Mouse (Mus musculus): Measurements from ENCODE around the gene Rhbdf1.

Gene Rhbdf1

GRCm38 (mm10) chr11:32221951-32222409, at the start of gene Rhbdf1:
Gene Rhbdf1, minus strand, starts transcription at chr11:32222300.
- no peak for DNase-seq (ENCODE audit: low spot score in 2 of 2)

GRCm38 (mm10) chr11:32271178-32271577, 49.1 kb upstream of the Rhbdf1 start:
- DNase-seq (ENCODE audit: low spot score in 2 of 2) = no peak

DNA sequence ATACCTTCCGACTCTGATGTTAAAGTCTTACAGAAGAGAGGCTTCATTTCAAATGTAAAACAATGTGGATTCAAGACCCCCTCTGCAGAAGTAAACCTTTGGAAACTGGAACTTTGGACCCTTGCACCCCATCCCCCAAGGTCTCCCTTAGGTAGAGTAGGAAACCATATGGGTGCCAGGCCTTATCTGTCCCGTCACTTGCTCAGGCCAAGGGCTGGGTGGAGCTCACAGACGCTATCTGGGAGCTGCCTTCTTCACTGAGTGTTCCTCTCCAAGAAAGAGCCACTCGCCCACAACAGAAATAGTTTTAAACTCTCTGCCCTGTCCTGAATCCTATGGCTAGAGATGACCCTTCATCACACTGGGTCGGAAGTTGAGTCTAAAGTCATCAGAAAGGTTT, 46.9 kb upstream of the Rhbdf1 start:
- DNase-seq (ENCODE audit: low spot score in 2 of 2) = peak; percentile 59 to 75

GRCm38 (mm10) chr11:32267964-32268363, 45.9 kb upstream of the Rhbdf1 start:
- no peak for DNase-seq (ENCODE audit: low spot score in 2 of 2)

GRCm38 (mm10) chr11:32267188-32267884, 45.2 kb upstream of the Rhbdf1 start, which contains the start of gene Nprl3:
Gene Nprl3, minus strand, starts transcription at chr11:32267707.
- peak; percentile 95 to 96 for DNase-seq (ENCODE audit: low spot score in 2 of 2)

GRCm38 (mm10) chr11:32266776-32267175, 44.7 kb upstream of the Rhbdf1 start:
- DNase-seq (ENCODE audit: low spot score in 2 of 2) = no peak

DNA sequence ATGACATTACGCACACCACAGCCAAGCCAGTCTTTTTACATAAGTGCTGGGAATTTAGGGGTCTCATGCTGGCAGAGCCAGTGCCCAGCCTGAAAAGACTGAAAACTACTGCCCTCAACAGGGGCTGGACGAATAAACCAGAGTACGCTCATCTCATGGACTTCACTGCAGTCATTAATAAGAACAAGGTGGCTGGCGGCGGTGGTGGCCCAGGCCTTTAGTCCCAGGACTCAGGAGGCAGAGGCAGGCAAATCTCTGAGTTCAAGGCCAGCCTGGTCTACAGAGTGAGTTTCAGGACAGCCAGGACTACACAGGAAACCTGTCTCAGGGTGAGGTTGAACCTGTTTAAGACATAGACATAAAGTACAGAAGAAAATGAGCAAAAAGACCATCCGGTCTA, 44.1 kb upstream of the Rhbdf1 start:
- no peak for DNase-seq (ENCODE audit: low spot score in 2 of 2)

- peak; percentile 30 to 70 for DNase-seq (ENCODE audit: low spot score in 2 of 2)
Observed at GRCm38 (mm10) chr11:32265117-32265738, 43.1 kb upstream of the Rhbdf1 start.

DNA sequence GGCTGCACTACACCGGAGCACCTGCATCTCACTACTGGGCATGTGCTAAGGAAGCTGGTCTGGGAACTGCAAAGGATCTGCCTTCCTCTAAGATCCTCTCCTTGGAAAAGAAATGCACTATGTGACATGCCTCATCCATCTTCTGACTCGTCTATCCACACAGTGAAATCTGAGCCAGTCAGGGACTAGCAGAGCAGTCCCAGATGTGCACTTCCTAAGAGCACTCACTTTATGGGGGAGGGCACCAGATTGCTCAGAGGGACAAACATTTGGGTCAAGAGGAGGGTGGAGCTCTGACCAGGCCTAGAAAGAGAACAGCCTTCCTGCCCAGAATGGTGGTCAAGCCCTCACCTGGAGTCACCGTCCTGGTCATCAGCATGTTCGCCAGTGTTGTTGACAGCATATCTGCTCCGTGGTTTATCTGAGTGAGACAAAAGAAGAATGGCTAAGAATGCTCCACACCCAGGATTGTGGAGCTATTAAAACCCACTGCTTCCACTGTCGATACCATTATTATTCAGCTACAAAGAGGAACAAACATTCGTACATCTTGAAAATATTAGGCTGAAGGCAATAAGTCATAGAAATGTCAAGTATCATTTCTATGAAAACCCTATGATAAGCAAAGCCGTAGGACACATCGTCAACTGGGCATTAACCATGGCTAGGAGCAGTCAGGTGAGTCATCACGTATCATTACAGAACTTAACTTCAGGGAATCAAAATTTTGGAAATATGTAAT, 40.7 kb upstream of the Rhbdf1 start:
- no peak for DNase-seq (ENCODE audit: low spot score in 2 of 2)

DNA sequence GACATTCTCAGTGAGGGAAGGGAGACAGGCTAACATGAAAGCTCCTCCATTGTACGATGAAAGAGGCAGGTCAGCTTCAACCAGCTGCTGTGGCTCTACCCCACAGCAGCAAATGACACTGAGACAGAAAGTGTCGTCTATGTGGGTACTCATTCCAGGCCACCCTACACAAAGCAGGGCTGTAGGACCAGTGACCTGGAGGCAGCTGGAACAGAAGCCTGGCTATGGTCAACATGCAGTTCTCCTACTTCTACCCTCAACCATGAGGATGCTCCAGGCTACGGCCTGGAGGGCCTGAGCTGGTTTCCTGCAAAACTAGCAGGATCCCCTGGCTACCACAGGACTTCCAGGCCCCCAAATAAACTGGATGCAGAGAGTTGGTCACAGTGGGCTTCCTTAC, 34.5 kb upstream of the Rhbdf1 start:
- DNase-seq (ENCODE audit: low spot score in 2 of 2) = no peak

DNA sequence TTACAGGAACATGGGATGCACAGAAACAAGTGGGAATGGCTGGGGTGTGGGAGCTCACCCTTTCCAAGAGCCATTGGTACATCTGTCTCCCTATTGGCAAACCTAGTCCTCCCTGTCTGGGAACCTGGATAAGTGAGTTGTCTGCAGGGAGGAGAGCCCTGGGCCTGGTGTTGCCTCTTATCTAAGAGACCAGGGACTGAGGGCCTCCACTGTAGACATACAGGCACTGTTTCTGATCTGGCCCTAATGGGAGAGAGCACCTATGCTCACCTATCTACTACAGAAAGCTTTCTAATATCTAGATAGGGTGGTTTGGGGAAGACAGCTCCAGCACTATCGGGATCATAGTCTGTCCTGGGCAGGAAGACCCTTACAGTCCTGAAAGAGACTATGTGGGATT, 34.0 kb upstream of the Rhbdf1 start:
- DNase-seq (ENCODE audit: low spot score in 2 of 2) = peak; percentile 55 to 76

GRCm38 (mm10) chr11:32253121-32253520, 31.0 kb upstream of the Rhbdf1 start:
- no peak for DNase-seq (ENCODE audit: low spot score in 2 of 2)

- DNase-seq (ENCODE audit: low spot score in 2 of 2) = peak; percentile 70 to 85
Observed at GRCm38 (mm10) chr11:32250880-32251763, 29.0 kb upstream of the Rhbdf1 start.

- no peak for DNase-seq (ENCODE audit: low spot score in 2 of 2)
Observed at GRCm38 (mm10) chr11:32248350-32248749, 26.2 kb upstream of the Rhbdf1 start.

- DNase-seq (ENCODE audit: low spot score in 2 of 2) = peak in 1 of 2 experiments; percentile 50
Observed at GRCm38 (mm10) chr11:32247068-32247467, 25.0 kb upstream of the Rhbdf1 start.

GRCm38 (mm10) chr11:32245614-32246013, 23.5 kb upstream of the Rhbdf1 start:
- DNase-seq (ENCODE audit: low spot score in 2 of 2) = peak; percentile 70 to 83

GRCm38 (mm10) chr11:32244617-32245016, 22.5 kb upstream of the Rhbdf1 start:
- DNase-seq (ENCODE audit: low spot score in 2 of 2) = no peak

DNA sequence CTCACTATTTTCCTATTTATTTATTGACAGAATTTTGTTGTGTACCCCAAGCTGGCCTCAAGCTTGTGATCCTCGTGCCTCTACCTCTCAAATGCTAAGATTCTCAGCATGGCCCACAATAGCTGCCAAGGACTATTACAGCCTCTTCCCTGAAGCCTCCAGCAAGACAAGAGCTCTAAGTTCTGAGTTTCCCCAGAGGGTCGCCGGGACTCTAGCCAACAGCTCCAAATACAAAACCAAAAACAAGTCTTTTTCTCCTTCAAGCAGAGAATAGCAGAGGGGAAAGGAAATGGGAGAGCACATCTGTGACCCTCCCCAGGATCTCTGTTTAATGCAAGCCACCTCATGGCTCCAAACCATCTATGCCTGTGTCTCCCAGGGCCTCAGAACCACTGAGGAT, 22.0 kb upstream of the Rhbdf1 start:
- DNase-seq (ENCODE audit: low spot score in 2 of 2) = no peak

GRCm38 (mm10) chr11:32243205-32243955, 21.3 kb upstream of the Rhbdf1 start:
- DNase-seq (ENCODE audit: low spot score in 2 of 2) = no peak

GRCm38 (mm10) chr11:32242209-32242608, 20.1 kb upstream of the Rhbdf1 start:
- no peak for DNase-seq (ENCODE audit: low spot score in 2 of 2)

DNA sequence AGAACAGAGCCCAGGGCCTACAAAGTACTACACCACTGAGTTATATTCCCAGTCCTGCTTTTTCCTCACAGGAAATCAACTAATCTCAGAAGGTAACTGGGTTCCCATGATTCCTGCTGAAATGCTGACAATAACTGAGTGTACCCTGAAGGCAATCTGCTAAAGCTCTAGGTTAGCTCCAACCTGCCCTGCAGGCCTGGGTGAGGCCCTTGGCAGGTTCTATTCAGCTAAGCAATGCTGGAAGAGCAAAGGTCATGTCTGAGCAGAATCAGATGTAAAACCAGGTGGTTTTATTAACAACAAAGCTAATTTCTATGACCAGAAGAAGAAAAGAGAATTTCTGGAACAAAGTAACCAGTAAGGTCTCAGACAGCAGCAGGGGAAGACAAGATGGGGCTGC, 19.3 kb upstream of the Rhbdf1 start:
- DNase-seq (ENCODE audit: low spot score in 2 of 2) = no peak
